Mouse (Mus musculus): ENCODE data around the gene Vwa1.
A peak's percentile ranks its signal among the peaks of the same experiment; 100 is the strongest.

Gene Vwa1

GRCm38 (mm10) chr4:155780895-155781294 lies 6.4 kb upstream of the Vwa1 start:
- DNase-seq (ENCODE audit: low spot score) = no peak

GRCm38 (mm10) chr4:155779498-155779897 lies 5.0 kb upstream of the Vwa1 start:
- no peak for DNase-seq (ENCODE audit: low spot score)

- no peak for DNase-seq (ENCODE audit: low spot score)
Measured at GRCm38 (mm10) chr4:155777816-155778215, 3.3 kb upstream of the Vwa1 start.

GRCm38 (mm10) chr4:155776704-155777335 lies 2.3 kb upstream of the Vwa1 start:
- DNase-seq (ENCODE audit: low spot score) = no peak

- no peak for DNase-seq (ENCODE audit: low spot score)
Measured at GRCm38 (mm10) chr4:155775855-155776254, 1.4 kb upstream of the Vwa1 start.

GRCm38 (mm10) chr4:155774971-155775740 lies 658 bp upstream of the Vwa1 start:
- peak; percentile 36 for DNase-seq (ENCODE audit: low spot score)

GRCm38 (mm10) chr4:155773335-155774078 lies 991 bp downstream of the Vwa1 start:
- no peak for DNase-seq (ENCODE audit: low spot score)

GRCm38 (mm10) chr4:155772786-155773185 lies 1.7 kb downstream of the Vwa1 start:
- DNase-seq (ENCODE audit: low spot score) = no peak

GRCm38 (mm10) chr4:155771706-155772105 lies 2.8 kb downstream of the Vwa1 start:
- DNase-seq (ENCODE audit: low spot score) = no peak

- DNase-seq (ENCODE audit: low spot score) = no peak
Measured at GRCm38 (mm10) chr4:155770626-155771025, 3.9 kb downstream of the Vwa1 start.

- peak; percentile 92 for DNase-seq (ENCODE audit: low spot score)
Measured at GRCm38 (mm10) chr4:155769880-155770512, 4.5 kb downstream of the Vwa1 start.

- DNase-seq (ENCODE audit: low spot score) = no peak
Measured at GRCm38 (mm10) chr4:155769496-155769879, 5.0 kb downstream of the Vwa1 start.

- DNase-seq (ENCODE audit: low spot score) = no peak
Measured at GRCm38 (mm10) chr4:155762357-155762756, 12.1 kb downstream of the Vwa1 start.

- DNase-seq (ENCODE audit: low spot score) = no peak
Measured at GRCm38 (mm10) chr4:155761356-155762099, 13.0 kb downstream of the Vwa1 start.

- DNase-seq (ENCODE audit: low spot score) = peak; percentile 97
Measured at GRCm38 (mm10) chr4:155760613-155761355, 13.7 kb downstream of the Vwa1 start, which contains the start of gene Atad3a. Gene Atad3a, minus strand, starts transcription at chr4:155761093.

- peak; percentile 30 for DNase-seq (ENCODE audit: low spot score)
Measured at GRCm38 (mm10) chr4:155759862-155760612, 14.5 kb downstream of the Vwa1 start.

GRCm38 (mm10) chr4:155757011-155757410 lies 17.5 kb downstream of the Vwa1 start:
- no peak for DNase-seq (ENCODE audit: low spot score)

GRCm38 (mm10) chr4:155746575-155747490 lies 27.7 kb downstream of the Vwa1 start:
- no peak for DNase-seq (ENCODE audit: low spot score)

- no peak for DNase-seq (ENCODE audit: low spot score)
Measured at GRCm38 (mm10) chr4:155746036-155746548, 28.4 kb downstream of the Vwa1 start.

All from lung, postnatal 25 days (tissue).